Mouse (Mus musculus): ENCODE measurements around the gene Psg18. TPM values are rescaled to one million over a fixed set of nuclear protein-coding genes. Genes with fewer than 3 reads are reported as not detected.
A peak's percentile ranks its signal among the peaks of the same experiment; 100 is the strongest.
"Not testable (repeated sequence)": the region's sequence is repeated elsewhere in the genome, so short reads cannot be mapped to it uniquely, and the experiment has no call there.

Gene Psg18
- polyA plus RNA-seq (2014; fragmentation: Nextera tagmentation; extraction: Ambion mirVana), result not detected in 2 replicates

- ATAC-seq (ENCODE audit: low FRiP score); DNase-seq (ENCODE audit: low spot score); H3K36me3 ChIP-seq (ENCODE audit: control insufficient read depth, insufficient read depth, low read length); H3K4me3 ChIP-seq (ENCODE audit: low read depth, low read length); H3K4me1 ChIP-seq (replicated peaks; ENCODE audit: control insufficient read depth, insufficient read depth, low read length); H3K9me3 ChIP-seq (ENCODE audit: control insufficient read depth, low read length); H3K9ac ChIP-seq (ENCODE audit: low read depth, low read length); H3K27ac ChIP-seq (ENCODE audit: low read depth, low read length); H3K4me2 ChIP-seq (replicated peaks; ENCODE audit: low read depth, low read length); H3K27me3 ChIP-seq (ENCODE audit: control insufficient read depth, insufficient read depth, low read length): not testable (repeated sequence)
- WGBS, result 68% methylated on average over 3 of the region's 3 CpGs
Measured at GRCm38 (mm10) chr7:18354909-18355308, at the start of gene Psg18. TSS of gene Psg18 (minus strand) at chr7:18355009.

GRCm38 (mm10) chr7:18403407-18403806 is 48.6 kb upstream of the Psg18 start:
- no peak overlapping the region for H3K27ac ChIP-seq (ENCODE audit: low read depth, low read length)
- no peaks in the 10 kb centered on the region for H3K4me1 ChIP-seq (replicated peaks; ENCODE audit: control insufficient read depth, insufficient read depth, low read length)
- H3K9ac ChIP-seq (ENCODE audit: low read depth, low read length), result no peak overlapping the region
- no peak overlapping the region for H3K4me2 ChIP-seq (replicated peaks; ENCODE audit: low read depth, low read length)
- H3K4me3 ChIP-seq (ENCODE audit: low read depth, low read length), result no peak overlapping the region
- DNase-seq (ENCODE audit: low spot score) (peak; percentile 2), ATAC-seq (ENCODE audit: low FRiP score) (peak; percentile 63; the same call in 1 of the 2 replicates)
- H3K9me3 ChIP-seq (ENCODE audit: control insufficient read depth, low read length), result no peaks in the 10 kb centered on the region
- WGBS, result 48% methylated on average over 11 of the region's 11 CpGs
- no peaks in the 10 kb centered on the region for H3K27me3 ChIP-seq (ENCODE audit: control insufficient read depth, insufficient read depth, low read length)
- H3K36me3 ChIP-seq (ENCODE audit: control insufficient read depth, insufficient read depth, low read length), result no peaks in the 10 kb centered on the region

- Histone ChIP-seq H3K9me3 (ENCODE audit: control insufficient read depth, low read length) (no peaks in the 10 kb centered on the region), H3K4me1 (replicated peaks; ENCODE audit: control insufficient read depth, insufficient read depth, low read length) (no peaks in the 10 kb centered on the region), H3K36me3 (ENCODE audit: control insufficient read depth, insufficient read depth, low read length) (no peaks in the 10 kb centered on the region), H3K4me3 (ENCODE audit: low read depth, low read length) (no peak overlapping the region), H3K27ac (ENCODE audit: low read depth, low read length) (no peak overlapping the region), H3K4me2 (replicated peaks; ENCODE audit: low read depth, low read length) (no peak overlapping the region), H3K27me3 (ENCODE audit: control insufficient read depth, insufficient read depth, low read length) (no peaks in the 10 kb centered on the region), H3K9ac (ENCODE audit: low read depth, low read length) (no peak overlapping the region)
- ATAC-seq (ENCODE audit: low FRiP score), result peak; percentile 71
- 38% methylated on average over 19 of the region's 35 CpGs for WGBS
- DNase-seq (ENCODE audit: low spot score), result peak; percentile 19
Measured at GRCm38 (mm10) chr7:18402527-18403237, 47.9 kb upstream of the Psg18 start.

- H3K9me3 ChIP-seq (ENCODE audit: control insufficient read depth, low read length); DNase-seq (ENCODE audit: low spot score); H3K4me1 ChIP-seq (replicated peaks; ENCODE audit: control insufficient read depth, insufficient read depth, low read length); H3K9ac ChIP-seq (ENCODE audit: low read depth, low read length); H3K4me2 ChIP-seq (replicated peaks; ENCODE audit: low read depth, low read length); H3K36me3 ChIP-seq (ENCODE audit: control insufficient read depth, insufficient read depth, low read length); H3K27ac ChIP-seq (ENCODE audit: low read depth, low read length); H3K4me3 ChIP-seq (ENCODE audit: low read depth, low read length); H3K27me3 ChIP-seq (ENCODE audit: control insufficient read depth, insufficient read depth, low read length); ATAC-seq (ENCODE audit: low FRiP score): not testable (repeated sequence)
- 81% methylated on average over 4 of the region's 4 CpGs for WGBS
Measured at GRCm38 (mm10) chr7:18391483-18391882, 36.7 kb upstream of the Psg18 start.

GRCm38 (mm10) chr7:18378295-18378694 is 23.5 kb upstream of the Psg18 start:
- no peak overlapping the region for H3K27ac ChIP-seq (ENCODE audit: low read depth, low read length)
- 56% methylated on average over 2 of the region's 2 CpGs for WGBS
- peaks cover 8% of the 10 kb centered on the region for H3K9me3 ChIP-seq (ENCODE audit: control insufficient read depth, low read length)
- no peaks in the 10 kb centered on the region for H3K4me1 ChIP-seq (replicated peaks; ENCODE audit: control insufficient read depth, insufficient read depth, low read length)
- no peak overlapping the region for H3K9ac ChIP-seq (ENCODE audit: low read depth, low read length)
- H3K4me3 ChIP-seq (ENCODE audit: low read depth, low read length), result no peak overlapping the region
- ATAC-seq (ENCODE audit: low FRiP score) (no peak), DNase-seq (ENCODE audit: low spot score) (no peak)
- H3K36me3 ChIP-seq (ENCODE audit: control insufficient read depth, insufficient read depth, low read length), result no peaks in the 10 kb centered on the region
- H3K4me2 ChIP-seq (replicated peaks; ENCODE audit: low read depth, low read length), result no peak overlapping the region
- H3K27me3 ChIP-seq (ENCODE audit: control insufficient read depth, insufficient read depth, low read length), result no peaks in the 10 kb centered on the region

- not testable (repeated sequence) for H3K36me3 ChIP-seq (ENCODE audit: control insufficient read depth, insufficient read depth, low read length); H3K4me2 ChIP-seq (replicated peaks; ENCODE audit: low read depth, low read length); H3K4me3 ChIP-seq (ENCODE audit: low read depth, low read length); H3K4me1 ChIP-seq (replicated peaks; ENCODE audit: control insufficient read depth, insufficient read depth, low read length); H3K9ac ChIP-seq (ENCODE audit: low read depth, low read length); H3K27me3 ChIP-seq (ENCODE audit: control insufficient read depth, insufficient read depth, low read length); DNase-seq (ENCODE audit: low spot score); H3K27ac ChIP-seq (ENCODE audit: low read depth, low read length); ATAC-seq (ENCODE audit: low FRiP score)
- H3K9me3 ChIP-seq (ENCODE audit: control insufficient read depth, low read length), result peaks cover 12% of the 10 kb centered on the region; the same call in 1 of the 2 replicates
- WGBS, result 75% methylated on average over 6 of the region's 6 CpGs
Measured at GRCm38 (mm10) chr7:18335411-18335810, 19.4 kb downstream of the Psg18 start.

Other genes starting within 250 kb of the Psg18 start
- gene Igfl3, start 178.5 kb downstream of the Psg18 start, polyA plus RNA-seq (2014; fragmentation: Nextera tagmentation; extraction: Ambion mirVana), result not detected in 2 replicates
- gene Mill1, start 109.7 kb downstream of the Psg18 start, polyA plus RNA-seq (2014; fragmentation: Nextera tagmentation; extraction: Ambion mirVana), result not detected in 2 replicates
- gene Psg28, start 77.0 kb upstream of the Psg18 start, polyA plus RNA-seq (2014; fragmentation: Nextera tagmentation; extraction: Ambion mirVana), result not detected in 2 replicates
- not detected in 2 replicates for gene Psg26, start 129.2 kb upstream of the Psg18 start, polyA plus RNA-seq (2014; fragmentation: Nextera tagmentation; extraction: Ambion mirVana)
- not detected in 2 replicates for gene Psg25, start 177.3 kb upstream of the Psg18 start, polyA plus RNA-seq (2014; fragmentation: Nextera tagmentation; extraction: Ambion mirVana)
- gene Psg27, start 212.3 kb upstream of the Psg18 start, polyA plus RNA-seq (2014; fragmentation: Nextera tagmentation; extraction: Ambion mirVana), result not detected in 2 replicates